Mouse (Mus musculus): ENCODE data around the gene Ttc7. TPM values are rescaled to one million over a fixed set of nuclear protein-coding genes. Genes with fewer than 3 reads are reported as not detected.

Ttc7 gene
- polyA plus RNA-seq, 1 experiment from 2014 or later: 13.1 TPM

- Histone ChIP-seq H3K27ac (no peak overlapping the region), H3K4me1 (peaks cover 11% of the 10 kb centered on the region), H3K9me3 (no peaks in the 10 kb centered on the region), H3K4me2 (no peak overlapping the region), H3K4me3 (replicated peaks) (no peak overlapping the region), H3K36me3 (no peaks in the 10 kb centered on the region), H3K27me3 (replicated peaks) (no peaks in the 10 kb centered on the region), H3K9ac (no peak overlapping the region)
- 78% methylated on average over 15 of the region's 15 CpGs for WGBS
- ATAC-seq (ENCODE audit: insufficient read depth, low FRiP score, low read depth): no peak
These were observed 81.4 kb downstream of the Ttc7 start for GRCm38 (mm10) chr17:87364108-87364507.

GRCm38 (mm10) chr17:87365268-87365667 is 82.6 kb downstream of the Ttc7 start:
- Histone ChIP-seq H3K27ac (no peak overlapping the region), H3K9me3 (no peaks in the 10 kb centered on the region), H3K4me3 (replicated peaks) (no peak overlapping the region), H3K27me3 (replicated peaks) (no peaks in the 10 kb centered on the region), H3K4me1 (peaks cover 13% of the 10 kb centered on the region), H3K9ac (no peak overlapping the region), H3K4me2 (no peak overlapping the region), H3K36me3 (no peaks in the 10 kb centered on the region)
- 50% methylated on average over 8 of the region's 8 CpGs for WGBS
- peak; percentile 37; the same call in 1 of the 2 replicates for ATAC-seq (ENCODE audit: insufficient read depth, low FRiP score, low read depth)

- H3K9ac ChIP-seq: no peak overlapping the region
- no peaks in the 10 kb centered on the region for H3K27me3 ChIP-seq (replicated peaks)
- H3K4me2 ChIP-seq: no peak overlapping the region
- no peaks in the 10 kb centered on the region for H3K9me3 ChIP-seq
- no peak overlapping the region for H3K27ac ChIP-seq
- H3K4me1 ChIP-seq: peaks cover 13% of the 10 kb centered on the region
- no peak for ATAC-seq (ENCODE audit: insufficient read depth, low FRiP score, low read depth)
- no peak overlapping the region for H3K4me3 ChIP-seq (replicated peaks)
- H3K36me3 ChIP-seq: no peaks in the 10 kb centered on the region
- 20% methylated on average over 2 of the region's 2 CpGs for WGBS
These were observed 83.8 kb downstream of the Ttc7 start for GRCm38 (mm10) chr17:87366520-87366919.

GRCm38 (mm10) chr17:87367228-87367627 is 84.5 kb downstream of the Ttc7 start:
- Histone ChIP-seq H3K9me3 (no peaks in the 10 kb centered on the region), H3K4me1 (peaks cover 13% of the 10 kb centered on the region), H3K36me3 (no peaks in the 10 kb centered on the region), H3K4me2 (no peak overlapping the region), H3K27me3 (replicated peaks) (no peaks in the 10 kb centered on the region), H3K9ac (no peak overlapping the region), H3K4me3 (replicated peaks) (no peak overlapping the region), H3K27ac (no peak overlapping the region)
- ATAC-seq (ENCODE audit: insufficient read depth, low FRiP score, low read depth): no peak
- WGBS: 36% methylated on average over 4 of the region's 4 CpGs

GRCm38 (mm10) chr17:87367640-87368039 is 85.0 kb downstream of the Ttc7 start:
- H3K4me1 ChIP-seq: peaks cover 13% of the 10 kb centered on the region
- H3K9ac ChIP-seq: no peak overlapping the region
- ATAC-seq (ENCODE audit: insufficient read depth, low FRiP score, low read depth): no peak
- no peaks in the 10 kb centered on the region for H3K36me3 ChIP-seq
- H3K4me2 ChIP-seq: no peak overlapping the region
- H3K27ac ChIP-seq: peak overlapping the region; percentile 45; the same call in 1 of the 2 replicates
- H3K27me3 ChIP-seq (replicated peaks): no peaks in the 10 kb centered on the region
- no peak overlapping the region for H3K4me3 ChIP-seq (replicated peaks)
- no peaks in the 10 kb centered on the region for H3K9me3 ChIP-seq
- 61% methylated on average over 3 of the region's 3 CpGs for WGBS

GRCm38 (mm10) chr17:87368481-87368880 is 85.8 kb downstream of the Ttc7 start:
- Histone ChIP-seq H3K9ac (no peak overlapping the region), H3K27ac (no peak overlapping the region), H3K4me2 (no peak overlapping the region), H3K4me3 (replicated peaks) (no peak overlapping the region), H3K4me1 (peaks cover 13% of the 10 kb centered on the region), H3K27me3 (replicated peaks) (no peaks in the 10 kb centered on the region), H3K36me3 (no peaks in the 10 kb centered on the region), H3K9me3 (no peaks in the 10 kb centered on the region)
- WGBS: 94% methylated on average over 10 of the region's 10 CpGs
- ATAC-seq (ENCODE audit: insufficient read depth, low FRiP score, low read depth): no peak

GRCm38 (mm10) chr17:87369270-87369759 is 86.6 kb downstream of the Ttc7 start:
- peaks cover 13% of the 10 kb centered on the region for H3K4me1 ChIP-seq
- H3K36me3 ChIP-seq: no peaks in the 10 kb centered on the region
- H3K9me3 ChIP-seq: no peaks in the 10 kb centered on the region
- no peak overlapping the region for H3K4me3 ChIP-seq (replicated peaks)
- H3K9ac ChIP-seq: no peak overlapping the region
- H3K27me3 ChIP-seq (replicated peaks): no peaks in the 10 kb centered on the region
- H3K27ac ChIP-seq: no peak overlapping the region
- WGBS: 66% methylated on average over 18 of the region's 18 CpGs
- ATAC-seq (ENCODE audit: insufficient read depth, low FRiP score, low read depth): no peak
- no peak overlapping the region for H3K4me2 ChIP-seq

- no peak for ATAC-seq (ENCODE audit: insufficient read depth, low FRiP score, low read depth)
- Histone ChIP-seq H3K9ac (no peak overlapping the region), H3K27ac (no peak overlapping the region), H3K4me3 (replicated peaks) (no peak overlapping the region), H3K4me1 (peaks cover 28% of the 10 kb centered on the region), H3K4me2 (no peak overlapping the region), H3K9me3 (no peaks in the 10 kb centered on the region), H3K36me3 (no peaks in the 10 kb centered on the region), H3K27me3 (replicated peaks) (no peaks in the 10 kb centered on the region)
- 82% methylated on average over 7 of the region's 7 CpGs for WGBS
These were observed 89.5 kb downstream of the Ttc7 start for GRCm38 (mm10) chr17:87372189-87372588.

- no peaks in the 10 kb centered on the region for H3K27me3 ChIP-seq (replicated peaks)
- H3K36me3 ChIP-seq: no peaks in the 10 kb centered on the region
- H3K4me3 ChIP-seq (replicated peaks): no peak overlapping the region
- no peak overlapping the region for H3K9ac ChIP-seq
- no peak overlapping the region for H3K4me2 ChIP-seq
- no peak for ATAC-seq (ENCODE audit: insufficient read depth, low FRiP score, low read depth)
- H3K9me3 ChIP-seq: no peaks in the 10 kb centered on the region
- 87% methylated on average over 9 of the region's 9 CpGs for WGBS
- H3K4me1 ChIP-seq: peaks cover 30% of the 10 kb centered on the region
- H3K27ac ChIP-seq: no peak overlapping the region
These were observed 90.6 kb downstream of the Ttc7 start for GRCm38 (mm10) chr17:87373327-87373726.

- H3K4me2 ChIP-seq: no peak overlapping the region
- no peak for ATAC-seq (ENCODE audit: insufficient read depth, low FRiP score, low read depth)
- H3K9me3 ChIP-seq: no peaks in the 10 kb centered on the region
- H3K4me1 ChIP-seq: peaks cover 50% of the 10 kb centered on the region
- no peak overlapping the region for H3K9ac ChIP-seq
- H3K27ac ChIP-seq: peak overlapping the region; percentile 54
- H3K4me3 ChIP-seq (replicated peaks): no peak overlapping the region
- no peaks in the 10 kb centered on the region for H3K27me3 ChIP-seq (replicated peaks)
- WGBS: 26% methylated on average over 10 of the region's 10 CpGs
- no peaks in the 10 kb centered on the region for H3K36me3 ChIP-seq
These were observed 93.3 kb downstream of the Ttc7 start for GRCm38 (mm10) chr17:87375941-87376511.

- Histone ChIP-seq H3K4me2 (no peak overlapping the region), H3K4me1 (peaks cover 50% of the 10 kb centered on the region), H3K36me3 (no peaks in the 10 kb centered on the region), H3K4me3 (replicated peaks) (no peak overlapping the region), H3K9me3 (no peaks in the 10 kb centered on the region), H3K9ac (no peak overlapping the region), H3K27me3 (replicated peaks) (no peaks in the 10 kb centered on the region), H3K27ac (peak overlapping the region; percentile 54; the same call in 1 of the 2 replicates)
- WGBS: 82% methylated on average over 6 of the region's 6 CpGs
- no peak for ATAC-seq (ENCODE audit: insufficient read depth, low FRiP score, low read depth)
These were observed 94.3 kb downstream of the Ttc7 start for GRCm38 (mm10) chr17:87376831-87377471.

GRCm38 (mm10) chr17:87377536-87377935 is 94.8 kb downstream of the Ttc7 start:
- no peaks in the 10 kb centered on the region for H3K36me3 ChIP-seq
- H3K4me1 ChIP-seq: peaks cover 50% of the 10 kb centered on the region
- peak; percentile 54 for ATAC-seq (ENCODE audit: insufficient read depth, low FRiP score, low read depth)
- no peaks in the 10 kb centered on the region for H3K27me3 ChIP-seq (replicated peaks)
- no peak overlapping the region for H3K4me3 ChIP-seq (replicated peaks)
- H3K27ac ChIP-seq: peak overlapping the region; percentile 54; the same call in 1 of the 2 replicates
- H3K9me3 ChIP-seq: no peaks in the 10 kb centered on the region
- H3K4me2 ChIP-seq: no peak overlapping the region
- H3K9ac ChIP-seq: no peak overlapping the region
- 64% methylated on average over 6 of the region's 6 CpGs for WGBS
